Mouse (Mus musculus): ENCODE results near the gene Ankdd1a. TPM values are rescaled to one million over a fixed set of nuclear protein-coding genes. Genes with fewer than 3 reads are reported as not detected.

Ankdd1a gene
- total RNA-seq, 2 experiments from 2014 or later = not detected

DNA sequence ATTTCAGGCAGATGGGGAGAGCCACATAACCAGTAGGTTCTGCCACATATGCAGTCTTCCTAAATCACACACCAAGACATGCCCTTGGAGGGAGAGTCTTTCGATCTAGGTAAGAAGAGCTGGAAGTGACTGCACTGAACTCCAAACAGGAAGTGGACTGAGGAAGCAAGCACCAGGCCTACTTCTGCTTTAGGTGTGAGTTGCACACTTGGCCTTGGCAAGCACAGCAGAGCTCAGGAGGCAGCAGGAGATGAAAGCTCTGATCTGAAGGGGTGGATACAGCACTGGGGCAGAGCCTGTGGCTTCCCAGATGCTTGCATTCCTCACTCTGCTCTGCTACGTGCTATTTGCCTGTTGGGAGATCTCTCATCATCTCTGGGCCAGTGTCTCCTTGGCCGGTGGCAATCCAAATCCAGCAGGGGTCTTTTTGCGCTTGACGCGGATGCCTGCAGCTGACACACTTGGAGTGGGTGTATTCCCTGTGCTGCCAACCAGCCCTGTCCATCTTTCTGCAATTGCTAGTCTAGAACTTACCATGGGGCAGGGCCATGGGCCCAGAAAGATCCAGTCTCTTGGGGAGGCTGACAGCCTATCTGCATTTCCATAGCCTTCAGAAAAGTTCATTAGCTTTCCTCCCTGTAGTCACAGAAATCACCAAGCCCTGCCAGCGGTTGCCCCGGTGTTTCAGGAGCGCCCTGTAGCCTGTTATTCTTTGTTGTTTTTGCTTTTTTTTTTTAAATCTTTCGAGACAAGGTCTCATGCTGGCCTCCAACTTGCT, 25.8 kb upstream of the Ankdd1a start:
- no peak for DNase-seq (ENCODE audit: low spot score in 2 of 2)

DNA sequence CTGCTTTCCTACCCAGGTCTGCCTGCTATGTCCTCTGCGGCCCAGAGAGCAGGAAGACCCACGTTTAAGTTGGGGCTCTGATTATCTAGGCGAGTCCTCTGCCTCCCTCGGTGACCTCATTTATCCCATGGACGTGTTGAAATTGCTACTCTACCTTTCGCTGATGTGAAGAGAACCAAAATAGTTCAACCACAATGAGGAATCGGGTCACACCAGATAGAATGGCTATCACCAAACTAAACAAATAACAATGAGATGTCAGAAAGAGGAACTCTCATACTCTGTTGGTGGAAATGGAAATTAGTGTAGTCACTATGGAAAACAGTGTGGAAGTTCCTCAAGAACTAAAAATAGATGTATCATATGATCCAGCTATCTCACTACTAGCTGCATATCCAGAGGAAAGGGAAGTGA, 22.1 kb upstream of the Ankdd1a start:
- no peak for DNase-seq (ENCODE audit: low spot score in 2 of 2)

DNA sequence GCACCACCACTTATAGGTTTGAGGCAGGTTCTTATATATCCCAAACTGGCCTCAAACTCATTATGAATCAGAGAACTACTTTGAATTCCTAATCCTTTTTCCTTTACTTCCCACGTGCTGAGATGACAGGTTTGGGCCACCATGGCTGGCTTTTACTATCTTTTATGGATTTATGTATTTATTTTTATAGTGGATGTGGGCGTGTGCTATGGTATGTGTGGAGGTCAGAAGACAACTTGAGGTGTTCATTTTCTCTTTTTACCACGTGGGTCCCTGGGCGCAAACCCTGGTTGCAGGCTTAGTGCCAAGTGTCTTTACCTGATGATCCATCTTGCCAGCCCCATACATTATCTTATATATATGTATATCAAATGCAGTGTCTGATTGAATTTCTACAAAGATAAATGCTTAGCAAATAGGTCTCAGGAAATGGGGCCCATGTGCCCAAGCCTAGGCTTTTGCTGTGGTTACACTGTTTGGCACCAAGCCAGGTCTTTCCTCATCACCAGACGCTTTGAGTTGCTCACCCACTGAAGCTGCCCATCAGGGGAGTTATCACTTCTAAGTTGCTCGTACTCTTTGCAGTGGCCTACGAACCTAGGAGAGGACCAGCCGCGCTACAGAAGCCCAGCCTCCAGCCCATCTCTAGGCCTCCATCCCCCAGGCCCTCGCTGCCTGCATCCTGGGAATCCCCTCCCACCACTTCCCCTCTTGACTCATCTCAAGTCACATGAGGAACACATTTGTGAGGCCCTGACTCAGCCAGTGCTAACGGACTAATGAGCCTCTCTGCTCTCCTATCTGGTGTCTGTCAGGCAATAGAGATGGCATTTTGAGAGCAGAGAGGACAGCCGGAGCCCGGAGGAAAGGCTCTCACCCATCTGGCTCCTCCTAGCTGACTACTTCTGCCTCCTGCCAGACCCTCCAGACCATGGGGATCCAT, 21.4 kb upstream of the Ankdd1a start:
- no peak for DNase-seq (ENCODE audit: low spot score in 2 of 2)

DNA sequence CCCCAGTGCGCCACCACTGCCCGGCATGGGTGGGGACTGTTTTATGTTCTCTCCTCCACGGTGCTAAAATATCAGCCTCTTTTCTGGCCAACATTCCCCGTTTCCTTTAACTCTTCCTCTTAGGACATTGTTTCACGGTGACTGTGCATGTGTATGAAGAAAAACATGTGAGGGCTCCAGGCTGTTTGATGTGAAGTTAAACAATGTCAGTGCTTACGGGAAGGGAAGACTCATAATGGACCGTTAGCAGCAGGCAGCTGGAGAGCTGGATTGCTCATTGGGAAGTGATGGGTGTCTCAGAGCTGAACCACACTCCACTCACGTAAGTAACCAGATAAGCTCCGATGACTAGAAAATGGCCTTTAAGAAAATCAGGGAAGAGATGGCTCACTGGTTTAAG, 19.7 kb upstream of the Ankdd1a start:
- no peak for DNase-seq (ENCODE audit: low spot score in 2 of 2)

DNA sequence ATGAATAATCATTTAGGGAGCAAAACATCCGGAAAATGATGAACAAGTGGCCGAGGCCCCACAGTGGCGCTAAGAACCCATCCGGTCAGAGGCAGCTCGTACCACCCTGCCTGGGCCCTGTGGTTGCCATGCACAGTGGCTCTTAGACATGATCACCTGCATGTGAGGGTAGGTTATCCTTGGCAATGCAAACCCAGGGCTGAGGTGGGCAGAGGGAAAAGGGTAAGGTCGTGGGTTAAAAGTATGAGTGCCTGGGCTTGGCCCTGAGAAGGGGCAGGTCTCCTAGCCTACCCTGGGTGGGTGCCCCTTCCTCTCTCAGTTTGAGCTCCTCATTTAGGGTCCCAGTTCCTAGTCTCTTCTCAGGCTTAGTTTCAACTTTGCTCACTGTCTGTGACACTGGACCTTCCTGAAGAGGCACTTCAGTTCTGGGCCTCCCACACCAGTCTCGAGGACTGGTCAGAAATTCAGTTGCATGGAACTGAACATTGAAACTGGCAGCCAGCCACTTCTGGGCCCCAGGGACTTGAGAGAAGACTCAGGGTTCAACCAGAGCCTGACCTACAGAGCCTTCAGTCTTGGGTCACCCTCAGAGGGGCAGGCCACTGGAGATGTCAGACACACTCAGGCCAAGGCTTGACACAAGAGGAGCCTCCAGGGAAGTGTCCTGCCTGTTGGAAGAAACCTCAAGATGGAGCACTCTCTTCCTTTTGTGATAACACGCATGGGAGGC, 18.1 kb upstream of the Ankdd1a start:
- no peak for DNase-seq (ENCODE audit: low spot score in 2 of 2)

DNA sequence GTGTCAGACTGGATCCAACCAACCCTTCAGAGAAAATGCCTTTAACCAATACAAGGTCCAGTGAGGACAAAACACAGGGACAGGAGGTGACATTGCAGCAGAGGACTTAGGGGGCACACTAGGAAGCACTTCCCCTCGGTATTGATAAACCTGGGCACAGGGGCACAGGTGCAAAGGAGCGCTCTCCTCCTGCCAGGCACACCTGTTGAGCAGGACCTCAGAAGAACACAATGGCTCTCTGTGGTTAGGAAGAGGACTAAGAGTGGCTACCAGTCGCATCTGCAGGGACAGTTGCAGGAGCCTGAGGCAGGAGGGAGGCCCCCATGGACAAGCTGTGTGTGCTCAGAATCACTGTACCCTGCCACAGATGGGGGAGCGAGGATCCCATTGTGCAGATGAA, 16.5 kb upstream of the Ankdd1a start:
- no peak for DNase-seq (ENCODE audit: low spot score in 2 of 2)

DNA sequence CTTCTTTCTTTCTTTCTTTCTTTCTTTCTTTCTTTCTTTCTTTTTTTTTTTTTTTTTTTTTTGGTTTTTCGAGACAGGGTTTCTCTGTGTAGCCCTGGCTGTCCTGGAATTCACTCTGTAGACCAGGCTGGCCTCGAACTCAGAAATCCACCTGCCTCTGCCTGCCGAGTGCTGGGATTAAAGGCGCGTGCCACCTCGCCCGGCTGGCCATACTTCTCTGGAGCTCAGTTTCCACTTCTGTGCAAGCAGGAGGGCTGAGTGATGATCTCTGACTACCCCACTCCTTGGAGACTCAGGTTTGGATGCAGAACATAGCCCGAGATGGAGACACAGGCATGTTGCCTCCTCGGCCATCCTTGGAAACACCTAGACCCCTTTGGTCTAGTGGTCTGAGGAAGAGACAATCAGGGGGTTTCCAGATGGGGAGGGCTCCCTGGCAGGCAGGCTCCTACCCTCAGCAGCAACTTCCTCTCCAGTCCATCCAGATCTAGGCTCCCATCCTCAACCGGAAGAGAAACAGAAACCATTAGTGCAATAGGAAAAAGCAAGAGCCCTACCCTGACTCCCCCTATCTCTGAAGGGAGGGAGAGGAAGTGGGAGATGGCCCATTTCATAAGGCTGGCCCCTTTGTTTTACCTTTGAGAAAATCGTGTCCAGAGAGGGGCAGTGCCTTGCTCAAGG, 15.9 kb upstream of the Ankdd1a start:
- DNase-seq (ENCODE audit: low spot score in 2 of 2) = no peak

DNA sequence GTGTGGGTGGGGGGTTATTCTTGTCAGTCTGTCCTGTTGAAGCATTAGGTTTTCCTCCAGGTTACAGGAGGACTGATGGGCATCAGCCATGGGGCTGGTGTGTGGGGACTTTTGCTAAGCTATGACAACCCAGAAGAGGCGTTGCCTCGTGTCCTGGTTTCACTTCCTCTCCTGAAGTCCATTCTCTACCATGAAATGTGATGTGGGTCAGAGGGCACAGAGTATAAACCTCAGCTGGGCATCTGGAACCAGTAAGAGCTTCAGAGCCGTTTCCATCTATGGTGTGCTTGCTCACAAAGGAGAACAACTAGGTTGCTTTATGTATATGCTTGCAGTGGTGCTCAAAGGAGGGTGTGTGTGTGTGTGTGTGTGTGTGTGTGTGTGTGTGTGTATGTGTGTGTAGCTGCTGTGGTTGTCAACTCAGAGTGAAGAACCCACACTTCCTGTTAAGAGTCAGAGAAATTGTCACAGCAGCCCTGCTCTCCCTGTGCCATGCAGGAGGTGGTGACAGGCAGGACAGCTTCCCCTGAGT, 15.3 kb upstream of the Ankdd1a start:
- DNase-seq (ENCODE audit: low spot score in 2 of 2) = no peak

DNA sequence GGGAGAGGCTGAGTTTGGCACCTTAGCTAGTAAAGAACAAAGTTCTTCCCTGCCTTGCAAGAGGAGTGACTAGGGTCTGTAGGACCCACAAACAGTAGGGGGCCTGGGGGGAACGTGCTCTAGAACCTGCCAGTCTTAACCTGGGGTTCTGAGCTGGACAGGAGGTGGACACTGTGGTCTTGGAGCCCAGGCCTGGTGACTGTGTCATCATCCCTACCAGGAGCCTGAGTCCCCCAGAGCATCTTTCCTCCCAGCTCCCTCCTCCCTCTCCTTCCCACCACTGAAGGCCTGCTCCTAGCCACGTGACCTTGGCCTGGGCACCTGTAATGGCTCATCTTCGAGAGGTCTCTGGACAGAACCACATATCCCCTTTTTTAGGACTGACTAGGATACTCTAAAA, 14.1 kb upstream of the Ankdd1a start:
- no peak for DNase-seq (ENCODE audit: low spot score in 2 of 2)

DNA sequence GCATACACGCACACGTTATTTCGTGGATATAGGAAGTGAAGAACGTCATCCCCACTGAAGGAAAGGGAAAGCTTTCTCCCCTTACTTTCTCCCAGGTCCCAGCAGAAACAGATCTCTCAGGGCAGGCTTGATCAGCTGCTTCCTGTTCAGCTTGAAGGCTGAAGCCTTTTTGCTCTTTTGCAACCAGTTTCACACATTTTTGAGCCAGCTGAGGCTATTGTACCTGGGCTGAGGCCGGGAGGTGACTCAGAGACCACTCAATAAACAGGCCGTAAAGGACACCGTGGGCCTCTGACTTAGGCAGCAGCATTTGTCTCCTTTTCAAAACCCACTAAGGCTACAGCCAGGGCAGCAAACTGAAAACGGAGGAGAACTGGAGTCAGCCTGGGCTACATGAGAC, 13.0 kb upstream of the Ankdd1a start:
- DNase-seq (ENCODE audit: low spot score in 2 of 2) = no peak

DNA sequence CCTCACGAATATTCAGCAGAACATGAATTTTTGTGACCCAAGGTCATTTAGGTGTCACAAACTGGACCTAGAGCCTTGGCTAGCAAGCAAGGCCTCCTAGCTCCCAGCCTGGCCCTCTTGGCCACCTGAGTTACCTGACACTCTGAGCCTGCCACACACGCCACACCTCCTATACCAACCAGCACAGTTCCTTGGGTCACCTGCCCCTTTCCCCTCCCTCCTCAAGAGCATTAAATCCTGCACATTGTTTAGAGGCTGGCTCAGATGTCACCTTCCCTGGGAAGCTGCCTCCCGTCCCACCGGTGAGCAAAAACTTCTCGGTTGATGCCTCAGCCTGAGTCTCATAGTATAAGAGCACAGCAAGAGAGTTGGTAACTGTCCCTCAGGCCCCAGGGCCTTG, 11.3 kb upstream of the Ankdd1a start:
- DNase-seq (ENCODE audit: low spot score in 2 of 2) = no peak

DNA sequence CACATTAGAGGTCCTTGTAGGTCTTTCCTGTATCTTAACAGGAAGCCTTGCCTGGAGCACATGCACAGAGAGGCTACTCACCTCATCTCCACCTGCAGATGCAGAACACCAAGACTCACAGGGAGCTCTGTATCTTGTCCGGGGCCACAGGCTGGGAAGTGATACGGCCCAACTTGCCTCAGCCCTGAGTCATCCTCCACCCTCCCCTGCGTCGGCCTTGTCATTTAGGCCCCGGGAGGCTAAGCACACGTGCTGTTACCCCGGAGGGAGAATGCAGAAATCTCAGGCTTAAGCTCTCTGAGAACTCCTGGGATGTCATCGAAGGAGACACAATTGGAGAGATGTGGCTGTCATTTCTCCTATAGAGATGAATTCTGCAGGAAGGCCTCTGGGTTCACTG, 9.7 kb upstream of the Ankdd1a start:
- DNase-seq (ENCODE audit: low spot score in 2 of 2) = no peak

DNA sequence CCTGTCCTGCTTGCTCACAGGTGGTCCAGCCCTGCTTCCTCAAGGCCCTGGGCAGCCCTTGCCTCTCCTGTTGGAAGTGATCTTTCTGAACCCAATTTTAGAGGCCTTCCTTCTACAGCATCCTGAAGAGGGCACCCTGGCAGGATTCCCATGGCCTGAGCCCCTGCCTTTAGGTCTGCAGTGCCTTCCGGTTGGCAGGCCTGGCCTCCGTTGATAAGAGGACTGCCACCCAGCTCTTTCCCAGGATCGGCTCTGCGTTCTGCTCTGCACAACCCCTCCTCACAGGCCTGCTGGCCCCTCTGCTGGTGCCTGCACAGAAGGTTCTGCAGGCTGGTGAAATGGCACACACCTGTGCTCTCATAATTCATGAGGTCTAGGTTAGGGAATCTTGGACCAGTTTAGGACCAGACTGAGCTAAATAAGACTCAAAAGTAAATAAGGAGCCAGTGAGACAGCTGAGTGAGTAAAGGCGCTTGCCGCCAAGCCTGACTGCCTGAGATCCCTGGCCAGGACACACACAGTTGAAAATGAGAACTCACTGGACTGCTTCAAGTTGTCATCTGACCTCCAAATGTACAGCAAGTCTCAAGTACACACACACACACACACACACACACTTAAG, 8.5 kb upstream of the Ankdd1a start:
- no peak for DNase-seq (ENCODE audit: low spot score in 2 of 2)

DNA sequence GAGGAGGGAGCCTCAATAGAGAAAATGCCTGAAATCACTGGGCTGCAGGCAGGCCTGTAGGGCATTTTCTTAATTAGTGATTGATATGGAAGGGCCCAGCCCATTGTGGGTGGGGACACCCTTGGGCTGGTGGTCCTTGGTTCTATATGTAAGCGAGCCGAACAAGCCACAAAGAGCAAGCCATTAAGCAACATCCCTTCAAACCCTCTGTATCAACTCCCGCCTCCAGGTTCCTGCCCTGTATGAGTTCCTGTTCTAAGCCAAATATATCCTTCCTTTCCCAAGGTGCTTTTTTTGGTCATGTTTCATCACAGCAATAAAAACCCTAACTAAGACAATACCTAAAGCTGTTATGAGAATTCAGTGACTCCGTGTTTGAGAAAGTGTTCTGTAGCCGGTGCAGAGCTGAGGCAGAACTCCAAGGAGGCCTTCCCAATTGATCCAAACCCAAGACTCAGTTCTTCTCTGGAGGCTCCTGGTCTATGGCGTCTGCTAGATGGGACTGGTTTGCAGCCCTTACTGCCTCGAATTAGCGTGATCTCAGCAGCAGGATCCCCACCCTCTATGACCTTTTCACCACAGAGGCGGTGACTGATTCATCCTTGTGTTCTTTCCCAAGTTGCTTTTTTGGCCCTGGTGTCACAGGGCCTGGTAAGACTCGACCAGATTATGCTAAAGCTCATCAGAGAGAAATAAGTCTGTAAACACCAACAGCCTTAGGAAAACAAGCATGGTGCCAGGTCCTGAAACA, 5.6 kb upstream of the Ankdd1a start:
- no peak for DNase-seq (ENCODE audit: low spot score in 2 of 2)

DNA sequence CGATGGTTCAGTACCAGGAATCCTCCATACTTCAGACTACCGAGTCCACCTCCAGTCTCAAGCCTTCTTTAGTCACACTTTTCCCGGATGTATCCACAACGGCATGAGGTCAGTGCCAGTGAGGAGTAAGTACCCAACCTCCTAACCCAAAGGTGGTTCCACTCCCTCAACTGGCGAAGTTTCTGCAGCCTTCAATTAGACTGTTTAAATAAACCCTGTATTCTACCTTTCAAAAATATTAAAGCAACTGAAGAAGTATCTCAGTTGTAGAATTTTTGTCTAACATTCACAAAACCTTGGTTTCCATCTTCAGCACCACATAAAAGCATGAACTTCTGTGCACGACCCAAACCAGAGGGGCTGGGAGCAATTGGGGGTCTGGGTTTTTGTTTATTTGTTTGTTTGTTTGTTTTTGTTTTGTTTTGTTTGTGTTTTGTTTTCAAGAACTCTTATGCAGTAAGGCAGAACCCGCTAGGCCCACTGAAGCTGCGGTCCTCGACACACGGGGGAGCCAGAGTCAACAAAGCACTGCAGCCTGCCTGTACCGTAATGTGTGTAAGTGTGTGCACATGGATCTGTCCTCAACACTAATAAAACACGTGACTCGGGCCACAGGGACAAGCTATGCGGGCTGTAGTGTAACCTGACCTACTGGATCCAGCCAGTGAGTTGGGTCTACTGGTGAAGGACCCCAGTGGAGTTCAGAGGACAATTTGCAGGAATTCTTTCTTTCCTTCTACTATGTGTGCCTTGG, 3.8 kb upstream of the Ankdd1a start:
- peak; percentile 48 to 78 for DNase-seq (ENCODE audit: low spot score in 2 of 2)

DNA sequence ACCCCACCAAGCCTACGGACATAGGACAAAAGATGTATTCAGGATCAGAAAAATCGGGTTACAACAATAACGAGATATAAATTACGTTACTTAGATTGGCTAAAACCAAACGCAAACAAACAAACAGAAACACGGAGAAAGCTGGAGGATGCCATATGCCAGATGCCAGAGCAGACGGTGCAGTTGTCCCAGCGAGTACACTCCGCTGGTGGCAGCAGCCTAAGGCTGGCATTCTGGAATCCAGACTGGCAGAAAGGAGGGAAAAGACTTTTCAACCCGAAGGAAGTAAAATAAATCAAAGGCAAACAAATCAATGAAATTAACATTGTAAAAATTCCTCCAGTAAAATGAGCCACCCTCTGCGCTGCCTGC, 498 bp upstream of the Ankdd1a start:
- DNase-seq (ENCODE audit: low spot score in 2 of 2) = no peak

DNA sequence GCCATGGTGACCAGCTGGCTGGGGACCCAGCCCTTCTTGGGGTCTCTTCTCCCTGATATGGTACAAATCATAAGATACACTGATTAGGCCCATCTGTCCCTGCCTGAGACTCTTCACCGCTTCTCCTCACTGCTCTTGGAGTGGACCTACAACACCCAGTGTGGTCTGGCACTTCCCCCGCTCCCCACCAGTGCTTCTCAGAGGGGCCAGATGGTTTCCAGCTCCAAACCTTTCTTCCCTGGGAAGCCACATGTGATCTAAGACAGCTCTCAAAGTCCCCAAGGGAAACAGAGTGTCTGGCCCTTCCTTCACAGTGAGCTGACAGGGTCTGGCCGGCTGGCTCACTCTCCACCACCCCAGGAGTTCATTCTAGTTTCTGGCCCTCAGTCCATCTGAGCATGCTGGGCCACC, 5.1 kb downstream of the Ankdd1a start:
- no peak for DNase-seq (ENCODE audit: low spot score in 2 of 2)

DNA sequence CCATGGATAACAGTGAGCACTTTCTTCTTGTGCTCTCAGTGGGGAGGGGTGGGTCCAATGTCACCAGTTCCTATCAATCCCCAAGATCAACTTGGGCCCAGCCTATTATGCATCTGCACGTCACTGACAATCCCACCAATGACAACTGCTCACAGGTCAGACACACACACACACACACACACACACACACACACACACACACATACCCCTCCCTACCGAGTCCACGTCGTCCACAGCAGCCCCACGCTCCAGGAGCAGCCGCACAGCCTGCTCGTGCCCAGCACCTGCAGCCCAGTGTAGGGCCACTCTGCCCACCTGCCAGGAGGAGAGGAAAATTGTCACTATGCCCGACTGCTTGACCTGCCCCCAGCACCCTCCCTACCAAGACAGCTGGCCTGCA, 5.6 kb downstream of the Ankdd1a start:
- no peak for DNase-seq (ENCODE audit: low spot score in 2 of 2)

DNA sequence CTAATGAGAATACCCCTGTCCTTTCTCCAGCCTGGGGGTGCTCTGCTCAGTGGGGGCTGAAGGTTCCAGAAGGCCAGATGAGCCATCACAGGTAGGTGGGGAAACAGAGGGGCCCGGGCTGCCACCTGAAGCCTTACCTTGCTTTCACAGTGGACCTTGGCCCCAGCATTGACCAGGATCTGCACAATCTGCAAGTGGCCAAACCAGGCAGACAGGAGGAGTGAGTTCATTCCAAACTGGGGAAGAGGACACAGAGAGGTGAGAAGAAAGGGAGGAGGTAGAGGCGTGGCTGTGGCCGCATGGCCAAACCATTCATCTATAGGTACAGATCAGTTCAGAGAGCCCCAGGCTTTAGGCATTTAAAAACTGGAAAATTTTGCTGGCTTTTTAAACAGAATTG, 7.5 kb downstream of the Ankdd1a start:
- no peak for DNase-seq (ENCODE audit: low spot score in 2 of 2)
